Mouse (Mus musculus): Measurements from ENCODE around the gene Dchs2.
"Not testable (repeated sequence)": the region's sequence is repeated elsewhere in the genome, so short reads cannot be mapped to it uniquely, and the experiment has no call there.

The Dchs2 gene

DNA sequence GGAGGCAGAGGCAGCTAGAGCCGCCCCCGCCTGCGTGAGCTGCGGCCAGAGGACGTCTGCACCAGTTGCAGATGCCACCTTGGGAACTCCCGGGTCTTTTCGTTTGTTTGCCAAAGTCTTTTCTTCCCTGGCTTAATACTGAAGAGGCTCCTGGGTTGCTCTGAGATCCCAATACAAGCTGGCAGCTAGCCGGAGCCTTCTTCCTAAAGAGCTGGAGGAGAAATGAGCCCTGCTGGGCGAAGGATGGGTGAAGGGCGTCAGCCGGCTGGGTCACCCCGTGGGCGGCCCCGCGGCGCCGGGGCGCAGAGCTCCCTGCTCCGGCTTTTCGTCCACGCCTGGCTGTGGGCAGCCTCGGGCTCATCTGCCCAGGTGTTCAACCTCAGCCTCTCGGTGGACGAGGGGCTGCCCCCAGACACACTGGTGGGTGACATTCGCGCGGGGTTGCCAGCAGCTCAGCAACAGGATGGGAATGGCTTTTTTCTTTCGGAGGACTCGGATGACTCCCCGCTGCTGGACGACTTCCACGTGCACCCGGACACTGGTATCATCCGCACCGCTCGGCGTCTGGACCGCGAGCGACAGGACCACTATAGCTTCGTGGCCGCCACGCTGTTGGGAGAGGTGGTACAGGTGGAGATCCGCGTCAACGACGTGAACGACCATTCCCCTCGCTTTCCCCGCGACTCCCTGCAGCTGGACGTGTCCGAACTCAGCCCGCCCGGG, at the start of gene Dchs2:
Gene Dchs2, plus strand, starts transcription at position 223 of the 723 bp plus-strand sequence.
- no peak for DNase-seq (ENCODE audit: low spot score in 2 of 2)

DNA sequence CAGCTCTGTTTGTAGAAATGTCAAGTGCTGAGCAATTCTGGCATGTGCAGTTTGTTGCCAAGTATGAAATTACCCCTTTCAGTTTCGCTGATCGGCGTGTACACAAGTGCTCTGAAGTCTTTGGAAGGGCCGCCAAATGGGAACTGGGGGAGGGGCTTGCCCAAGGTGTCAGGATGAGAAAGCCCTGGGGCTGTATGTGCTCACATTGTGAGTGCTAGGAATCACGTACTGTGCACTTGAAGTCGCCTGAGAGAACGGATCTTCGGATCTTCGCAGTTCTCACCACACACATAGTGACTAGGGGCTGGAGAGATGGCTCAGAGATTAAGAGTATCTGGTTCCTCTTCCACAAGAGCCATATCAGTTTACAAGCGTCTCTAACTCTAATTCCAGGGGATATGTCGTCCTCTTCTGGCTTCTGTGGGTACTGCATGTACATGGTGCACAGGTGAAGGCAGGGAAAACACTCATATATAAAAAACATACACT, 47.1 kb upstream of the Dchs2 start:
- peak; percentile 25 to 38 for DNase-seq (ENCODE audit: low spot score in 2 of 2)

DNA sequence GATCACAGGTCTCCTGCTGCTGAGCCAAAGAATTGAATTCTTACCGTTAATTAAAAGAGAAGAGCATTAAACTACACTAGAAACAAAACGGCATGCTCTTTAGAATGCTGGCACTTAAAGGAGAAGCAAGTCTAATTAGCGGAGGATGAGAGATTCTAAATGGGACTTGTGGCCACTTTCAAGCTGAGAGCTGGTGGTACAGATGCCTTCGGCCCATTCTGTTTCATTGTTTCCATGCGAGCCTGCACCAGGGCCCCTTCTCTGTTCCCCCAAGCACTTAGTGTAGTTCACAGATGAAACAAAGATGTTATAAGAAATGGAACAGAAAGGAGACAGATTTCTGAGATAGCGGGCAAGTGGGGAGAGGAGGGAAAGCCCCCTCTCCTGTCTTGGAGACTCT, 30.2 kb upstream of the Dchs2 start:
- DNase-seq (ENCODE audit: low spot score in 2 of 2): no peak

DNA sequence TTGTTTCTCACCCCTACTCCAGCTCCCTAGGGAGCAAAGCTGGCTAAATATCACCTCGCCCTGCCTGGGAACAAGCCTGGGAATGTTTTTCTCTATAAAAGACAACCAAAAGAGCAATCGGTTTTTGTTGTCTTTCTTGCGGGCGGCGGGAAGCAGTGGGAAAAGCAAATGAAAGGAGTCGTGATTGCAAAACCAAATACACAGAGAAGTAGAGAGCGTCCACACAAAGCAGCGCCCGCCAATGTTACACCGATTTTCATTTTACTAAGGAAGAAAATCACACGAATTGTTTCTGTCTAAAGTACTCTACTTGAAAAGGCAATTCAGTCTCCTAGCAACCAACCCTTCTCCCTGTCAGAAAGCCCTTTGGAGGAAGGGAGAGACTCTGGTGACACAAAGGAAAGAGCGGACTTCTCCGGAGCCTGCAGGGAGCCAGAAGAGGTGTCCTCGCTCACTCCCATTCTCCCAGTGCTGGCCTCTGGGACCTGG, 29.2 kb upstream of the Dchs2 start:
- no peak for DNase-seq (ENCODE audit: low spot score in 2 of 2)

DNA sequence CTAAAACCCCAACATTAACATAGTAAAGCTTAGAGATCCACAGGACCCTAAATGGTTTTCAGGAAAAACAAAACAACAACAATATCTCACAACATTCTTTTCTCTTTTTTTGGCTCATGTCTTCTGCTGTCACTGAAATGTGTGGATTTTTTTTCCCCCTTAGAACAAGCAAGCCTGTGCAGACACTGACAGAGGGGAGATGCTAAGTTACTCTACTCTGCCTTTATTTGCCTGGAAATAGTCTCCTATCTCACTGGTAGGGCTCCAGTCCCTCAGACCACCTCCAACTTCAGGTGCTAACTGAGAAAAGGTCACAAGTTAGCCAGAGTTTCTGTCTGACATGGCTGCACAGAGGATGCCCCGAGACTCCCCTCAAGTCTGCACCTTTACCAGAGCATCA, 28.6 kb upstream of the Dchs2 start:
- no peak for DNase-seq (ENCODE audit: low spot score in 2 of 2)

DNA sequence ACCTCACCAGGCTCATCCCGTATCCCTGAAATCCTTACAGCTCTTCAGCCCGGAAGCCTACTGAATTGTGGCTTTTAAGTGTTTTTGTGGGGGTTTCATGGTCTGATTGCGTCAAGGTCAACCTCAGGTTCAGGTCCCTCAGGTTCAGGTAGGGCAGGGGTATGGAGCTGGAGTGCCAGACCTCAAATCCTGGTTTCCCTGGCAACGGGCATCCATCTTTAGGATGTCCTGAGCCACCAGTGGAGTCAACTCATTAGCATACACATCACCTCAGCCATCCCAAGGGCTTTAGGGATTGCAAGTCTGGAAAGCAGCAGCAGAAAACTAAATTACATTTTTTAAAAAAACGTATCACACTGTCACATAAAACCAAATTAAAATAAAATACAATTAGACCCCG, 28.1 kb upstream of the Dchs2 start:
- no peak for DNase-seq (ENCODE audit: low spot score in 2 of 2)

DNA sequence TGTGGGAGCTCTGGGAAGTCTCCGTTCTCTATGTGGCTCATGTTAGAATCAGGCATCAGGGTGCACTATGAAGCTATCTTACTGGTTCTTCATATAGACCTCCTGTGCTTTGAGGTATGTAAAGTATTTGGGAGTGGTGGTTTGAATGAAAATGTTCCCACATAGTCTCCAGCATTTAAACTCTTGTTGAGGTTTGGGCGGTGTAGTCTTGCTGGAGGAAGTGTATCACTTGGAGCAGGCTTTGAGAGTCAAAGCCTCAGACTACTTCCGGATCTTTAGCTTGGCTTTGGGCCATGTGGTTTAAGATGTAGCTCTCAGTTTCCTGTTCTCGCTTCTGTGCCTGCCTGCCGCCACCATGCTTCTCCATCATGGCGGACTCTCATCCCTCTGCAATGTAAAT, 25.5 kb upstream of the Dchs2 start:
- DNase-seq (ENCODE audit: low spot score in 2 of 2): no peak

DNA sequence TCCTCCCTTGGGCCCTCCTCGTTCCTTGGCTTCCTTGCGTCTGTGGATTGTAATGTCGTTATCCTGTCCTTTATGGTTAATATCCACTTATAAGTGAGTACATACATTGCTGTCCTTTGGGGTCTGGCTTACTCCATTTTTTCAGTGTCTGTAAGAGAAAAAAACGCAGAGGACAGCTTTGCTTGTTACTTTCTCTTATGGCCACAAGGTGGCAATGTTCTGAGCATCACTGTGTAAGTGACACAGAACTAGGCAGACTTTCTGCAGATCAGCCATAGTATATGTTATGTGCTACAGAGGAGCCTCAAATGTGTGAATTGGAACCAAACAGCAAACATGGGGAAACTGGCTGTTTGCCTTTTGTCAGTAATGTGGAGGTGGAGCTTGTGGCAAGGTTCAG, 17.6 kb upstream of the Dchs2 start:
- no peak for DNase-seq (ENCODE audit: low spot score in 2 of 2)

DNA sequence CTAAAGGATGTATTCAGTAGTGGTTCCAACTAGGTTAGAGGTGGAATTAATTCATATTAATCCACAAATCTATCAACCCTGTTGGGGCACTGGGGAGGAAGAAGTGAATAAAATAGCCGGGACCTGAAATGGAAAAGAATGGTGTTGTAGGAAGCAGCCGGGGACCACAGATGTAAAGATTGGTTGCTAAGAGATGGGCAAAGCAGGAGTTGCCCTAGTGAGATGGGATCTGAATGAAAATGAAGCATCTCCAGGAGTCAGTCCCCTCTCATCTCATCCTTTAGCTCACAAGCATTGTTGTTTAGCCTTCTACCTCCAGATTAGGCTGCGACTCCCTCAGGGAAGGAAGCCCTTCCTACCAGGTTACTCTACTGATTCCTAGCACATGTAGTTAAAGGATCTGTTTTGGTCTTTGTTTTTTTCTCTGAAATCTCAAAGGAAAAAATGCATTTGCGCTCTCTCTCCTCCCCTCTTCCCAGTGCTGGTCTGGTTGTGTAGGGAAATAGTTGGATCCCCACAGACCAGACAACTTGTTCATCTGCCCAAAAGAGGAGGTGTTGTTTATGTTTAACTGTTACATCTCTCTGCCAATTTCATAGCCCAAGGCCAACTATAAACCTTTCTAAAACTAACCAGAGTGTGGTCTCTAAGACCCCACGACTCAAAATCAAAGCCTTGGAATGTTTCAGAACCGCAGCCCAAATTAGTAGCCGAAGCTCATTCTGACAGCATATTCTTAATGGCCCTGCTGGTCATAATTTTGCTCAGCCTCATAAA, 16.1 kb upstream of the Dchs2 start:
- DNase-seq (ENCODE audit: low spot score in 2 of 2): no peak

DNA sequence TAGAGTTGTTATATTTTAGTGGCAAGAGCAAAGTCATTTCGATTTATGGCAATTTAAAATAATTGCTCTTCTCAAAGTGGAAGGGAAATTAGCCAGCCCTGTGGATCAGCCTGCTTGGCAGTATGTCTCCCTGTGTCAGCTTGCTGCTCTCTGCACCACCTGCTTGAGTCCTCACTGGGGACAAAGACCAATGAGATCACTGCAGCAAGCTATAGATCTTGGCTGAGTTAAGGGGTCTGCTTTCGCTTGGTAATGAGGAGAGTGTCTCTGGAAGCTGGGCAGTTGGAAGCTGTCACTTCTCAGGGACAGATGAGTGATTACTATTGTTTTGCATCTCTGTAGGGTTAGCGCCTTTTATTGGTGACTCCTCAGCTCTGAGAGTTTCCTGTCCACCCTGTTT, 14.9 kb upstream of the Dchs2 start:
- no peak for DNase-seq (ENCODE audit: low spot score in 2 of 2)

DNA sequence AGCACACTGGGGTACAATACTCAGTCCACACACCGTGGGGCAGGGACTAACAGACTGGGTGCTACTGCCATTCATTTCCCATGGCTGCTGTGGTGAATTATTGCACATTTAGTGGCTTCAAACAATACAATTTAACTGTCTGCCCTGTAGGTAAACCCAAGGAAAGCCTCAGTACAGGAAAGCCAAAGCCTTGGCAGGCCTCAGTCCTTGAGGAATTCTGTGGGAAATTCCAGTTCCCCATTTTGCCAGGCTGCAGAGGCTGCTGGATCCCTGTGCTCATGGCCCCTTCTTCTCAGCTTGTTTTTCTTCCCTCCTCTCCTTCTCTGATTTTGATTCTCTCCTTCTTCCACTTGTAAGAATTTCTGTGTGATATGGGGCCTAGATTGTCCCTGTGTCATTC, 12.8 kb upstream of the Dchs2 start:
- no peak for DNase-seq (ENCODE audit: low spot score in 2 of 2)

DNA sequence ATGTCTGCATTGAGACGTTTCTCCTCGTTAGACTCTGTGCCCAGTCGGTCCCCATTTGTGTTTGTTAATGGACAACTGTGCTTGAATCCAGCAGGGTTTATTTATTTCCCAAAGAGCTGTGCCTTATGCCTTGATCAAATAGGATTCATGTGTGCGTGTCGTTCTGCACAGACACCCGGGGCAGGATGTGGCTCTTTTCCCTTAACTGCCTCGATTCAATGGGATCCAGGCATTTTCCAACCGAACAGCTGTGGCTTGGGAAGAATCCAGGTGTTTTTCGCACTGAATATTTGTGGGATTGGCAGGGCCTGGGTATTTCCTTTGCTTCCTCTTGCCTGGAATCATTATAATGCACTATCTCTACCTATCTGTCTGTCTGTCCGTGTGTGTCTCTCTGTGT, 10.2 kb upstream of the Dchs2 start:
- DNase-seq (ENCODE audit: low spot score in 2 of 2): no peak

DNA sequence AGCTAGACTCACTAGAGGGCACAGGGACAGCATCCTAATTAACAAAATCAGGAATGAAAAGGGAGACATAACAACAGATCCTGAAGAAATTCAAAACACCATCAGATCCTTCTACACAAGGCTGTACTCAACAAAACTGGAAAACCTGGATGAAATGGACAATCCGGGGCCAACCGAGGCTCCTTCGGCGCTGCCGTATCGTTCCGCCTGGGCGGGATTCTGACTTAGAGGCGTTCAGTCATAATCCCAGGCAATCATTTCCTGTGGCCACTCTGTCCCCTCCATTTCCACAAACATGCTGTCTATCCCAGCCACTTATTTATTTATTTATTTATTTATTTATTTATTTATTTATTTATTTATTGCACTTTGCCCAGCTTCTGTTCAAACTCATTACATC, 3.8 kb upstream of the Dchs2 start:
- DNase-seq (ENCODE audit: low spot score in 2 of 2): not testable (repeated sequence)

DNA sequence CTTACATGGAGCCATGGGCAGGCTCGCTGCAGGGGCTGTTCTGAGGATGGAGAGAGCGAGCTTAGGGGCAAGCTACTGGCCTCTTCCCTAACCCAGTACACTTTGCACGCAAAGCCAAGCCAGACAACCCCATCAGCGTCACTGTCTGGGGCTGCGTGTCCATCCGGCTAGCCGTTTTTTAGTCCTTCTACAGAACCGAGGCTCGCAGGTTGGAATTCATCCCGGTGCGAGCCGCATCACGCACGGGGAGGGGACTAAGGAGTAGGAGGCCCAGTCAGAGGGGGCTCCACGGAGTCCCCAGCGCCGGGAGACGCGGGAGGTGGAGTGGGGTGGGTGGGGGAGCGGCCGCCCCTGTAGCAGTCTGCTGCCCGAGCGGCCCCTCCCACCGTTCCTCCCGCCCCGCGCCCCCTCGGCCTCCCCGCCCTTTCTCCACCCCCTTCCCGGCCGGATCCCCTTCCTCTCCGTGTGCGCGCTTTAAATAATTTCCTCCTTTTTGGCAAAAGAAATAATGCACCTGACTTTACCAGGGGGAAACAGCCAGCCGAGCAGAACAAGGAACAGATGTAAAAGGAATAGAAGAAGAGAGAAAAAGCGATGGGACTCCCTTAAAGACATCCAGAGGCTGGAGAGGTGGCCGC, 541 bp upstream of the Dchs2 start:
- no peak for DNase-seq (ENCODE audit: low spot score in 2 of 2)

DNA sequence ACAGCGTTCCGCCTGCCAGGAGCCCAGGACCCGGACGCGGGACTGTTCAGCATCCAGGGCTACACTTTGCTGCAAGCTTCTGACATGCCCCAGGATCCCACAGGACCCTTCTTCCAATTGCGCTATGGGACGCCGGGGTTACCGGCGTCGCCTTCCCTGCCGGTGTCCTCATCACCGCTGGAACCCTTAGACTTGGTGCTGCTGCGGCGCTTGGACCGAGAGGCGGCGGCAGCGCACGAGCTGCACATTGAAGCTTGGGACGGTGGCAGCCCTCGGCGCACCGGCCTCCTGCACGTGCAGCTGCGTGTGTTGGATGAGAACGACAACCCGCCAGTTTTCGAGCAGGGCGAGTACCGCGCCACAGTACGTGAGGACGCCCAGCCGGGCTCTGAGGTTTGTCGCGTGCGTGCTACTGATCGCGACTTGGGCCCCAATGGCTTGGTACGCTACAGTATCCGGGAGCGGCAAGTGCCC, 738 bp downstream of the Dchs2 start:
- DNase-seq (ENCODE audit: low spot score in 2 of 2): no peak

DNA sequence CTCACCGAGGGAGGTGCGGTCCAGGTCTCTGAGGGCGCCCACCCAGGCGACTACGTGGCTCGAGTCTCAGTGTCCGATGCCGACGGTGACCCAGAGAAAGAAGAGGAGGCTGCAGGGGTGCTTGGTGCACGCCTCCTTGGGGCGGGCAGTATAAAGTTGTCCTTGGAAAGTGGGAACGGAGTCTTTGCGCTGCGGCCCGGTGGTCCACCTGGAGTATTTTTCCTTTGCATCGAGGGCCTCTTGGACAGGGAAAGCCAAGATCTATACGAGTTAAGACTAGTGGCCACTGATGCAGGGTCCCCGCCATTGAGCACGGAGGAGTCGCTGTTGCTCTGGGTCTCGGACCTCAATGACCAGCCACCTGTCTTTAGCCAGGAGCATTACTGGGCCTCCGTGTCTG, 1.4 kb downstream of the Dchs2 start:
- DNase-seq (ENCODE audit: low spot score in 2 of 2): no peak

DNA sequence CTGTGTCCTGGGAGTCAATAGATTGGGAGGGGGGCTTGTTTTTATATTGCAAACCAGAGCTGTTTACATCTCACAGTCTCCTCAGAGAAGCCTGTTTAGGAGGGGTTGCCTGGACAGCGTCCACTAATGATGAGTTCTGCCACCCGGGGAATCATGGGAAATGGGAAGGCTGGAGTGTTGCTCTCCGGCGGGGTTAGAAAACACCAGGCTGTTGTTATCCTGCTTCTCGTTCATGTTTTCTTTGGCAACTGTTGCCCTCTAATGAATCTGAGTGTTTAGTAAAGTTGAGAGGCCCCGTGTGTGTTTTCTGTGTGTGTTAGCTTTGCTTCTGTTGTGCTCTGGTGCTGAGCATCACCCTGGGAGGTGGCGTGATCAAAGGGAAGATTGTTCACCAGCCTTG, 8.7 kb downstream of the Dchs2 start:
- DNase-seq (ENCODE audit: low spot score in 2 of 2): no peak

DNA sequence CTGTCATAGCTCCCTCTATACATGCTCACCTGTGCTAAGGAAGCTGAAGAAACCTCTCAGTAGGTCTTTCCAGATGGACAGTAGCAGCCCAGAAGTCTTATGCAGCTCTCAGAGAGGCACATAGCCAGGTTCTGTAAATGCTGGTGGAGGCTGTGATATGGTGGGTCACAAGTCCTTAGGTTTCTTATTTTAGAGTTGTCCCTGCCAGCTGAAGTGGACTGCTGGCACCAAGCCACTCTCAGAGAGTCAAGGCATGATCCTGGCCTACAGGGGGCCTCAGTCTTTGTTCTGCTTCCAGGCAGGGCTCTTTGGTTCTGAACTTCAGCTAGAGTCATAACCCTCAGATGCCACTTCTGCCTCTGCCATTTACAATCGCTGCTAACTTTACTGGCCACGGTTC, 11.1 kb downstream of the Dchs2 start:
- no peak for DNase-seq (ENCODE audit: low spot score in 2 of 2)

DNA sequence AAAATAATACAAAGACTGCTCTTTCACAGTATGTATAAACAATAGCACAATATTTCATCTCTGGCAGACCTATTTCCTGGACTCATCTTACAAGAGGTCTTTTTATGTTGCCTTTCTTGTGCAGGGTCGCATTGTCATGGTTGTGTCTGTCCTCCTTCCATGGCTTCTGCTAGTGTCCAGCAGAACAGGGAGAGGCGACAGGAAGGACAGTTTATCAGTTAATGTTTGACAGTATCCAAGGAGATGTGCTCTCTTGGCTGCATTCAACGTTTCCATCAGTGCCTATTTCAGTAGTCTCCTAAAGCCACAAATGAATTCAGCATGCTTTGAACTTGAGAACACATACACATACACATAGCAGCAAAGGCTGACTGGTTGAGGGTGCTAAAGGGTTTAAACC, 17.9 kb downstream of the Dchs2 start:
- no peak for DNase-seq (ENCODE audit: low spot score in 2 of 2)

DNA sequence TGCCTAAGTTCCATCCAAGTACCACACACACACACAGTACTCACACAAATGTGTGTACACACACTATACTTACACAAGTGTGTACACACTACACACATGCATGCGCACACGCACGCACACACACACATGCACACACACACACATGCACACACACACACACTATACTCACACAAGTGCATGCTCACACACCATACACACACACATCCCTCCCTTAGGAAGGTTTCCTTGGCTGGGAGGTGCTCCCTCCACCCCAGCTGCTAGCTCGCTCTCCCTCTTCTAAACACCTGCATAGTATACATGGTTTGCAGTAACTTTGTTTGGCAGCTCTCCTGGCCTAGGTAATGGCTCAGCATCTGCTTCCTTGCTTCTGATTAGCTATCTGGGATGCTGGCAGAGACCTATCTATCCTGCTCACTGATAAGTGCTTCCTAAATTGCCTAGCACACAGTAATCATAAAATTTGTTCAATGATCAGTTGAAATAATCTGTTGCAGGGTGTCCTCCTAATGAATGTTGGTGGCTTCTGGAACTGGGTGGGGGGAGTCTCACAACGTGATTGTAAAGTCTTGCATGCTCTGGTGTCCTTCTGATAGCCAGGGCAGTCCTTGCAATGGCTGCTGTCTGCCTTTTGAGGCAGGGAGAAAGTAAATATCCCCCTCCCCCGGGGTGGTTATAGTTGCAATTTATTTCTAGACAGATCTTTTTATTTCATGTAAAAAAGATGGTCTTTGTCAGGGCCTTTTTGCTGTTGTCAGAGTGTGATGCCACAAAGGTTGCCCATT, 19.7 kb downstream of the Dchs2 start:
- DNase-seq (ENCODE audit: low spot score in 2 of 2): no peak

DNA sequence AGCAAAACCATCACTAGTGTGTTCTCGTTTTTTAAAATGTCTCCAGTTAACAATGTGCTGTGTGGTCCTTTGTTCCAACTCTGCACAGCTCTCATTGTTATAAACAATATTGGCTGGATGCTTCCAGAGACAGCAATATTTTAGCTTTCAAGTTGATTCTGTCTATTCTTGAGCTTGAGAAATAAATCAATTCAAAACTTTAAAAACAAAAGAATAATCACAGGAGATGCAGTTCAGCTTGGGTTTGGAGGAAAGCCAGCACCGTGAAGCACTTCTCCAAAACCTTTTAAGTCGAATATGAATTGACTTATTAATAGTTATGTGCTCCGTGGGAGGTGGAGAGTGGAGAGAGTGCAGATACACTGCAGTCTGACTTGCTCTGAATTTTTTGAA, 20.3 kb downstream of the Dchs2 start:
- DNase-seq (ENCODE audit: low spot score in 2 of 2): no peak

DNA sequence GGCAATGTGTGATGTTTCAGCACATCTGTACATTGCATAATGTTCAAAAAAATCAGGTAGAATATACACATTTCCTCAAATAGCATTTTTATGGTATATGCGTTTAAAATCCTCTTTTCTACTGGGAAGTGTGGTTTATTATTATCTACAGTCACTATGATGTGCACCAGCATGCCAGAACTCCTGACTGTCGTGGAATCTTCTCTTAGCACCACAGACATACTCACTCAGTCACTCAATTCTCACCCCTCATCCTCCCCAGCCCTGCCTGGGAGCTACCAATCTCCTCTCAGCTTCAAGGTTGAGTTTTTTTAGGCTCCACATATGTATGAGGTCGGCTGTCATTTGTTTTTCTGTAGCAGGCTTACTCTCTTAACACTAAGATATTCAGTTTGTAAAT, 20.8 kb downstream of the Dchs2 start:
- no peak for DNase-seq (ENCODE audit: low spot score in 2 of 2)

Data from frontal cortex, postnatal 25 days (tissue).